Mouse (Mus musculus): ENCODE measurements around the gene Plekhh2.

DNA sequence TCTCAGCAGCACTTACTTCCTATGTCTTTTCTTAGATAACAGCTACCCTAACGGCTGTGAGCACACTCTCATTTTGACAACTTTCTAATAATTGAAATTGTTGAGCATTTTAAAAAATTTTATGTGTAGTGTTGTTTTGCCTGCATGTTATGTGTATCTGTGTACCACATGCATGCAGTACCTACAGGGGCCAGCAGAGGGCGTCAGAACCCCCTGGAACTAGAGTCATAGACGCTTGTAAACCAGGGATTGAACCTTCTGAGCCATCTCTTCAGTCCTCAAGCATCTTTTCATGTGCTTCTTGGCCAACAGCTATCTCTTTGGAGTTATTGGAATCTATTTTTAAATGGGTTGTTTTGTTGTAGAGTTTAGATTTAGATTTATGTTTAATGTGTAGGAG, 130.2 kb downstream of the Plekhh2 start:
- TF ChIP-seq CTCF (IDR thresholded peaks at IDR 0.05; ENCODE audit: borderline replicate concordance, control insufficient read depth, extremely low read depth, insufficient read depth, low read length, poor library complexity) (no peak), POLR2A (IDR thresholded peaks at IDR 0.05; ENCODE audit: control insufficient read depth, extremely low read depth, insufficient read depth, low read length, poor library complexity) (no peak)

Measured in thymus, adult 2 months (tissue).